Mouse (Mus musculus): ENCODE data around the gene Chpf. TPM values are rescaled to one million over a fixed set of nuclear protein-coding genes. Genes with fewer than 3 reads are reported as not detected.

Chpf gene
- total RNA-seq, 2 experiments from 2014 or later = 77.0 to 79.3 TPM

DNA sequence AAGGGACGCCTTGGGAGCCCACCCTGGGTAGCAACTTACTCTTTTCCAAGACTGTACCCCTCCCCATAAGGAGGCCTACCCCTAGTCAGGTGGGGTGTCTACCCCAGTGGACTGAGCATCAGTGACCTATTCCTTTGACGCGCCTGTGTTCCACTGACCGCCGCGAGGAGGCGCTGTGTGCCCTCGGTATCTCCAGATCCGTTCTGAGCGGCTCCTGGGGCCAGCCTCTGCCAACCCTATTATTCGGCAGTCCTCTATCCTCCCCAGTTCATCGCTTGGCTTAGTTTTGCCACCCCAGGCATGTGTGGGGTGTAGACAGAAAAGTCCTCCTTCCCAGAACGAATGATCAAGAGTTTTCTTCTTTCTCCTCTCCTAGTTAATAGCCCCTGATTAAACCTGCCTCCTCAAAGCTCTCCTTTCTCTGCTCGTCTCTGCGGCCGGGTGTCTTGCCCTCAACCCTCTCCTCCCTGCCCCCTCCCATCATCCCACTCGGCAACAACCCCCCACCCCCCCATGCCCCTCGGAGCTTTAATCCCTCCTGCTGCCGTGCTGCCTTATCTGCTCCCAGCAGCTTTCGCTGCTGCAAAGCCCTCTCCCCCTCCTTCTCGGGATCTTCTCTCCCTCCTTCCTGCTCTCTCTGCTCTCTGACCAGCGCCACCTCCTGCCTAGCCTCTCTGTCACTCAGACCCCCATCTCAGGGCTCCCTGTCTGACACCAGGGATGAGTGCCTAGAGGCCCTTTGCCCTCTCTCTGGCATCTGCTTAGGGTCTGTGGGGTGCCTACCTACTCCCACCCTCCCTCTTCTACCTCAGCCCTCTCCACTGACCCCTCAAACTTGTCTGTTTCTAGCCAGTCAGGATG, 33.1 kb downstream of the Chpf start:
- DNase-seq (ENCODE audit: low spot score in 2 of 2) = peak; percentile 74 to 78
- intact Hi-C loops (cut with DNase I) = loop anchor here (2.0 kb wide), 1 partner anchor 21 kb away; no protein-coding TSS in a partner anchor

DNA sequence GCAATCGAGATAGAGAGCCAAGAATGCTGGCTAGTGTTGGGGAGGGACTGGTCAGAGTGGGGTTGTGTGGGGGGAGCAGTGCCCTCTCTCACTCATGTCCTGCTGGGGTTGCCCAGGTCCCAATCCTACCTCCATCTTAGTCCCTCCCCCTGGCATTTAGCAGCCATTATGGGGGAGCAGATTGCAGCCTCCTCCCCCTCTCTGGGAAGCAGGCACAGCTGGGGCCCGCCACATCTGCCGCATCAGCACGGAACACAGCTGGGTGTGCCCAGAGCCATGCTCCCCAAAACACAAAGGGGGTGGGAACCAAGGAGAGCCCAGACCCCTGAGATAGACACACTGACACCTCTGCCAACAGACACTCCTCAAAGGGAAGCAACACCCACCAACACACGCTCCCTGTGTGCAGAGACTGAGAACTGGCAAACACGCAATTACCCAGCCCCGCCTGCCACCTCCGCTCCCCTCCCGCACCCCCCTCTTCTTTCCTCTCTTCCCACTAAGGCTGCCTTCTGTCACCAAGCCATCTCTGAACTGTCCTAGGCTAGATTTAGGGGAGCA, 33.9 kb downstream of the Chpf start:
- intact Hi-C loops (cut with DNase I) = no loop called here
- peak; percentile 67 to 71 for DNase-seq (ENCODE audit: low spot score in 2 of 2)

- intact Hi-C loops (cut with DNase I) = no loop called here
- DNase-seq (ENCODE audit: low spot score in 2 of 2) = no peak
These were observed 34.9 kb downstream of the Chpf start for GRCm38 (mm10) chr1:75444208-75444607.

DNA sequence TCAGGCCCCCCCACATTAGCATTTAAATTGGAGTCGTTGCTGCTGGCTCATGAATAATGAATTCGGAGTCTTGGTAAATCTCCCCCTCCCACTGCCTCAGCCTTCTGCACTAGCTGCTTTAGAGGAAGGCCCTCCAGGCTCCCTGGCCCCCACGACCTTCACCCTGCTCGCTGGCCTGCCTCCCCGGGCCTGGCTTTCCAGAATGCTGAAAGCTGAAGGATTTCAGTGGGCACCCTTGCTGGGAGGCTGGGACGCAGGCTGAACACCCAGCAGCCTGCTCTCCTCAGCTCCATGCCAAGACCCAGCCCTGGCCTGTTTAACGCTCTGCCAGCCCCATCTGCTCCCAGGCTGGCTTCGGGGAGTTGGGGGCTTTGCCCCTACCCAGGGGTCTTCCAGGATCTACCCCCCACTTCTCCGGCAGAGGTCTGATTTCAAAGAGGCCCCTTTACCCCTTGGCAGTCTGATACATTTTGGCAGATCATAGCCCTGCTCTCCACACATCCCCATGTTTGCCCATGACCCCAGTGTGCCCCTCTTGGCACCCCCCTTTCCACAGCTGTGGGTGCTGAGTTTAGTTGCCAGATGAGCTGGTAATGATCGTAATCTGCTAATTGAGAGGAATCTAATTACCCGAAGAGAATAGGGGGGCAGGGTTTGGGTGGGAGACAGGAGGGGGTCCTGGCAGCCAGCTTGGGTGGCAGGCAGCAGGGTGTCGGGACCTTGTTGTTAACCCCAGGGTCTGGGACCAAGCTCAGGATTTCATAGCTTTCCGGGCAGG, 35.7 kb downstream of the Chpf start:
- DNase-seq (ENCODE audit: low spot score in 2 of 2) = no peak
- intact Hi-C loops (cut with DNase I) = no loop called here

DNA sequence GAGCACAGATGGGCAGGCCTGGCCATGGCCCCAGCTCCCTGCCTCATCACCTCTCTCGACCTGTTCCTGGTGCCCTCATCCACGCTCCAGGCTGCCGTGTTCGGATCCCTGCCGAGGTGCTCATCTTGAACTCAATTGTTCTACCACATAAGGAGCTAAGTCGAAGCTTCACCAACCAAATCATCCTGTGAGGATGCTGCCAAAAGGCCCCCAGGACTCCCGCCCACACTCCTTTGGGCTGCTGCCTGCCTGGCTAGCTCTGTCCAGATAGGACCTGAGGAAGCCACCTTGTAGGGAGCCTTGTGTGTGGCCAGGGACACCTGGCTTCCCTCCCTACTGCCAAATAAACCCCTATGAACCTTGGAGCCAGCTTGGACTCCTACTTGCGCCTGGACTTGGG, 36.3 kb downstream of the Chpf start:
- DNase-seq (ENCODE audit: low spot score in 2 of 2) = no peak
- intact Hi-C loops (cut with DNase I) = no loop called here

- intact Hi-C loops (cut with DNase I) = no loop called here
- no peak for DNase-seq (ENCODE audit: low spot score in 2 of 2)
These were observed 36.9 kb downstream of the Chpf start for GRCm38 (mm10) chr1:75442171-75442570.

- intact Hi-C loops (cut with DNase I) = no loop called here
- DNase-seq (ENCODE audit: low spot score in 2 of 2) = no peak
These were observed 37.6 kb downstream of the Chpf start for GRCm38 (mm10) chr1:75441471-75441996.

GRCm38 (mm10) chr1:75440661-75441060, 38.4 kb downstream of the Chpf start:
- no peak for DNase-seq (ENCODE audit: low spot score in 2 of 2)
- intact Hi-C loops (cut with DNase I) = no loop called here

GRCm38 (mm10) chr1:75438782-75439181, 40.3 kb downstream of the Chpf start:
- intact Hi-C loops (cut with DNase I) = no loop called here
- no peak for DNase-seq (ENCODE audit: low spot score in 2 of 2)

GRCm38 (mm10) chr1:75435475-75436328, 43.4 kb downstream of the Chpf start, which contains the start of gene Gmppa:
TSS of gene Gmppa (plus strand) at chr1:75435930.
- intact Hi-C loops (cut with DNase I) = no loop called here
- DNase-seq (ENCODE audit: low spot score in 2 of 2) = peak; percentile 84 to 86

DNA sequence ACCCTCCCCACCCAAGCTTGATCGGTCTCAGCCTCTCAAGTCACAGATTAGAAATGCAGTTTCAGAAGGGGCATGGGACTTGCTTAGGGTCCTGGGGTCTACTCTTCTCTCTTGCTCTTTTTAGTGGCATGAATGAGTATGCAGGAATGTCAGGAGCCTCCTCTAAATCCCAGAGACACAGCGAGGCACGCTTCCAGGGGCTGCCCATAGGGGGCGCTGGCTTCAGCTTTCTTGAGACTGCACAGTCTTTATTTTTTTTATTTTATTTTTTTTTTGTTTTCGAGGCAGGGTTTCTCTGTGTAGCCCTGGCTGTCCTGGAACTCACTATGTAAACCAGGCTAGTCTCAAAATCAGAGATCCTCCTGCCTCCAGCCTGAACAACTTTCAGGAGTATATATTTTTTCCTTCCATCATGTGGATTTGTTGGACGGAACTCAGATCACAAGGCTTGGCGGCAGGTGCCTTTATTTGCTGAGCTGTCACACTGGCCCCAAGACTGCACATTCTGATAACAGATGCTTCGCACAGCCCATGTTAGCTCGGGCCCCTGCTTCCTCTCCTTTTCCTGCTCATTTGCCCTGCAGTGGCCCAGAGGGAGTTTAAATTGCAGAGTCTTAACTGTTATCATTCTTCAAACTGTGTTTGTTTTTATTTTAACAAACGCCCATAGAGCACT, 53.2 kb downstream of the Chpf start:
- peak; percentile 58 to 75 for DNase-seq (ENCODE audit: low spot score in 2 of 2)
- intact Hi-C loops (cut with DNase I) = no loop called here

Other genes starting within 250 kb of the Chpf start
- not detected for gene A630095N17Rik, start 247.2 kb downstream of the Chpf start, total RNA-seq (2021)
- gene Dnajb2, start 242.9 kb downstream of the Chpf start, total RNA-seq (2021) = 10 to 100 TPM; 76.5 to 80.2 TPM
- gene Ptprn, start 214.8 kb downstream of the Chpf start, total RNA-seq (2021) = 100 to 1,000 TPM; 376 to 396 TPM
- 10 to 100 TPM; 69.0 to 98.8 TPM for gene Resp18, start 200.9 kb downstream of the Chpf start, total RNA-seq (2021)
- 10 to 100 TPM; 60.1 to 60.8 TPM for gene Dnpep, start 161.3 kb downstream of the Chpf start, total RNA-seq (2021)
- 1 to 10 TPM; 1.5 to 2.6 TPM for gene Des, start 119.0 kb downstream of the Chpf start, total RNA-seq (2021)
- 100 to 1,000 TPM; 199 to 210 TPM for gene Speg, start 104.0 kb downstream of the Chpf start, total RNA-seq (2021)
- gene Gmppa, start 43.4 kb downstream of the Chpf start, total RNA-seq (2021) = 10 to 100 TPM; 54.2 to 61.2 TPM
- gene Asic4, start 28.9 kb downstream of the Chpf start, total RNA-seq (2021) = 10 to 100 TPM; 14.9 to 17.7 TPM
- gene Tmem198, start 225 bp upstream of the Chpf start, total RNA-seq (2021) = 10 to 100 TPM; 76.1 to 77.3 TPM
- gene Obsl1, start 27.1 kb upstream of the Chpf start, total RNA-seq (2021) = 10 to 100 TPM; 33.4 to 35.1 TPM
- gene Inha, start 27.8 kb upstream of the Chpf start, total RNA-seq (2021) = 10 to 100 TPM; 30.7 to 31.9 TPM
- 10 to 100 TPM; 30.6 to 32.7 TPM for gene Stk11ip, start 42.2 kb upstream of the Chpf start, total RNA-seq (2021)
- 100 to 1,000 TPM; 180 to 195 TPM for gene Slc4a3, start 67.0 kb upstream of the Chpf start, total RNA-seq (2021)